Mouse (Mus musculus) lung, embryonic 14.5 days (tissue): Measurements from ENCODE around the gene Cela1. TPM values are rescaled to one million over a fixed set of nuclear protein-coding genes. Genes with fewer than 3 reads are reported as not detected.
A peak's percentile ranks its signal among the peaks of the same experiment; 100 is the strongest.

ENCODE experiments used
- ATAC-seq: fragments of 200-750 bp; cut with Nextera tagmentation; 2 replicates; pipeline ENCODE4 v1.8.0; 2017; ENCODE audit warnings: mild to moderate bottlenecking, moderate TSS enrichment, moderate library complexity; ENCODE audit not compliant: insufficient read depth
- DNase-seq: peaks from one replicate; pipeline ENCODE4 v3.0.0-alpha.2; 2015
- H3K27ac ChIP-seq: fragments of 300-500 bp; sonication (generic); 2 replicates; pipeline ENCODE4 v1.5.1; 2014; ENCODE audit warnings: low read depth, mild to moderate bottlenecking, moderate library complexity
- H3K27me3 ChIP-seq: fragments of 300-500 bp; sonication (generic); 2 replicates; pipeline ENCODE4 v1.6.1; 2014; ENCODE audit warnings: low read length, control low read depth; ENCODE audit not compliant: insufficient read depth
- H3K36me3 ChIP-seq: fragments of 300-500 bp; sonication (generic); 2 replicates; pipeline ENCODE4 v1.6.1; 2014; ENCODE audit warnings: control low read depth; ENCODE audit not compliant: insufficient read depth
- H3K4me1 ChIP-seq: fragments of 300-500 bp; sonication (generic); 2 replicates; pipeline ENCODE4 v1.6.1; 2014; ENCODE audit warnings: antibody characterized with exemption, control low read depth; ENCODE audit not compliant: insufficient read depth
- H3K4me2 ChIP-seq: fragments of 300-500 bp; sonication (generic); 2 replicates; pipeline ENCODE4 v1.6.1; 2014; ENCODE audit warnings: mild to moderate bottlenecking
- H3K4me3 ChIP-seq: fragments of 300-500 bp; sonication (generic); 2 replicates; pipeline ENCODE4 v1.5.1; 2014; ENCODE audit warnings: low read depth, low read length
- H3K9ac ChIP-seq: fragments of 300-500 bp; sonication (generic); 2 replicates; pipeline ENCODE4 v1.6.1; 2014
- H3K9me3 ChIP-seq: fragments of 300-500 bp; sonication (generic); 2 replicates; pipeline ENCODE4 v1.6.1; 2016; ENCODE audit warnings: low read depth, low read length, control low read depth
- CTCF ChIP-seq: IDR thresholded peaks from 2 replicates; pipeline ENCODE4 v1.5.1; 2016; ENCODE audit warnings: antibody characterized with exemption, low read depth
- WGBS: fragments of 180-500 bp; shearing (Covaris S2); extraction: QIAGEN DNeasy Blood & Tissue Kit; methylation state at CpG from one replicate; pipeline ENCODE4 v1.1.7; 2014; 5-methylcytosine and 5-hydroxymethylcytosine counted together
- polyA plus RNA-seq: library from polyadenylated mRNA; unstranded; fragments of >200 nt; fragmentation: Nextera tagmentation; extraction: Ambion mirVana; gene quantifications from 2 replicates; pipeline ENCODE4 v1.2.1, GENCODE M21; 2014

The Cela1 gene
- polyA plus RNA-seq, result 0.97 and 1.2 TPM in 2 replicates

GRCm38 (mm10) chr15:100687430-100687971 is at the start of gene Cela1:
TSS of gene Cela1 (minus strand) at chr15:100687921.
- TF ChIP-seq CTCF, result no peak
- Histone ChIP-seq H3K9ac (no peak within 1 kb of the TSS), H3K4me3 (no peak within 1 kb of the TSS), H3K4me2 (no peak within 1 kb of the TSS), H3K27me3 (no peaks in the 10 kb centered on the region; the same call in 1 of the 2 replicates), H3K36me3 (no peaks in the 10 kb centered on the region), H3K4me1 (no peaks in the 10 kb centered on the region), H3K9me3 (peaks cover 7% of the 10 kb centered on the region; the same call in 1 of the 2 replicates), H3K27ac (no peak within 1 kb of the TSS)
- no peak for DNase-seq
- ATAC-seq, result no peak
- WGBS, result 66% methylated on average over 8 of the region's 8 CpGs

- ATAC-seq (no peak), DNase-seq (no peak)
- Histone ChIP-seq H3K27me3 (peaks cover under 1% of the 10 kb centered on the region; the same call in 1 of the 2 replicates), H3K4me3 (no peak overlapping the region), H3K4me2 (no peak overlapping the region), H3K36me3 (no peaks in the 10 kb centered on the region), H3K9me3 (no peaks in the 10 kb centered on the region), H3K4me1 (no peaks in the 10 kb centered on the region), H3K27ac (no peak overlapping the region), H3K9ac (no peak overlapping the region)
- TF ChIP-seq CTCF, result no peak
- 77% methylated on average over 9 of the region's 9 CpGs for WGBS
Measured at GRCm38 (mm10) chr15:100735953-100736300, 48.2 kb upstream of the Cela1 start.

DNA sequence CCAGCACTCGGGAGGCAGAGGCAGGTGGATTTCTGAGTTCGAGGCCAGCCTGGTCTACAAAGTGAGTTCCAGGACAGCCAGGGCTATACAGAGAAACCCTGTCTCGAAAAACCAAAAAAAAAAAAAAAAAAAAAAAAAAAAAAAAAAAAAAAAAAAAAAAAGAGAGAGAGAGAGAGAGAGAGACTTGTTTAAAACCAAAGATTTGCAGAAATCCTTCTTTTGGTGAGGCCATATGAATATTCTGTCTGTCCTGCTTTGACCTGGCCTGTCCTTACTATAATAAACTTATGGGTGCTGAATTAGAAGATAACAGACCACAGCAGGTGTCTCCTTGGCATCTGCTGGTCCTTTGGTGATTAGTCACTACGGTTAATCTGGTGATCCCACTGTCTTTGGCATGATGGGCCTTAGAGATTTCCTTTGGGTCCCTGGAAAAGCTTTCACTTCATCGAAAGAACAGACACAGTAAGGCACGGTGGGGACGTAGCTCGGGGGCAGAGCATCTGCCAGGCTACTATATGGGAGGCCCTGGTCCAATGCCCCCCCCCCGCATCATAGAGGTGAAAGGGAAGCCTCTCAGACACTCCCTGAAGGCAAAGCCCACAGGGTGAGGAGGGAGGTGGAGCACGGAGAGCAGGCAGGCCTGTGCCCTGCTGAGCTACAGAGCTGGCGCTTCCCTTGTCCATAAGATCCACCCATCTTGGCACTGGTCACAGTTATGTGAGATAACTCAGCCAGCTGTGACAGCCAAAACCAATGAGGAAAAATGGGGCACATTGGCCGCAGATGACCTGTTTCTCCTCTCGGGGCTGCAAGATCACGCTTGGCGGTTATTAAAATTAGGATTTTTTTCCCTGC is 47.6 kb upstream of the Cela1 start:
- Histone ChIP-seq H3K4me3 (no peak overlapping the region), H3K4me2 (no peak overlapping the region), H3K9me3 (no peaks in the 10 kb centered on the region), H3K4me1 (no peaks in the 10 kb centered on the region), H3K36me3 (no peaks in the 10 kb centered on the region), H3K9ac (no peak overlapping the region), H3K27ac (no peak overlapping the region), H3K27me3 (peaks cover 7% of the 10 kb centered on the region; the same call in 1 of the 2 replicates)
- DNase-seq (no peak), ATAC-seq (no peak)
- 85% methylated on average over 14 of the region's 15 CpGs for WGBS
- no peak for TF ChIP-seq CTCF

- ATAC-seq (peak; percentile 31; the same call in 1 of the 2 replicates), DNase-seq (peak; percentile 58)
- no peaks in the 10 kb centered on the region for H3K4me1 ChIP-seq
- TF ChIP-seq CTCF, result no peak
- H3K9me3 ChIP-seq, result no peaks in the 10 kb centered on the region
- no peak overlapping the region for H3K4me3 ChIP-seq
- 13% methylated on average over 5 of the region's 5 CpGs for WGBS
- H3K9ac ChIP-seq, result no peak overlapping the region
- H3K27me3 ChIP-seq, result peaks cover 34% of the 10 kb centered on the region
- H3K27ac ChIP-seq, result no peak overlapping the region
- H3K36me3 ChIP-seq, result no peaks in the 10 kb centered on the region
- H3K4me2 ChIP-seq, result no peak overlapping the region
Measured at GRCm38 (mm10) chr15:100732580-100732979, 44.9 kb upstream of the Cela1 start.

DNA sequence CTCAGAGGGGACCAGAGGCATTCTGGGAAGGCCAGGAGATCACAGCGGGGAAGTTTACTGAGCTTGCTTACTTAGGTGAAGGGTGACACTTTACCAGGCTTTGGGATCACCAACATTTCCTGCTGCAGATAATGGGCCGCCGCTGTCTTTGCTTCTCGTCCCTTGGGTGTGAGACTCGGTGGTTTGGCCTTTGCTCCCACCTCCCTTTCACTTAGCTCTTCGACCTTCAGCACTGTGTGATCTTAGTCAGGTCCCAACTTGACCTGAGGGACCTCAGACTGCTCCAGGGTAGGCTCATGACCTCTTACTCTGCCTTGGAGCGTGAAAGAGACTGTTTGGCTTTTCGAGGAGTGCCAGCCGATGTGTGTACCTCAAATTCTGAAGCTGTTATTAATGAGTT is 43.4 kb upstream of the Cela1 start:
- H3K27me3 ChIP-seq, result peaks cover 41% of the 10 kb centered on the region
- H3K9ac ChIP-seq, result no peak overlapping the region
- H3K4me1 ChIP-seq, result no peaks in the 10 kb centered on the region
- no peak overlapping the region for H3K4me2 ChIP-seq
- no peak overlapping the region for H3K27ac ChIP-seq
- WGBS, result 24% methylated on average over 9 of the region's 9 CpGs
- TF ChIP-seq CTCF, result no peak
- no peaks in the 10 kb centered on the region for H3K36me3 ChIP-seq
- no peak for DNase-seq
- H3K9me3 ChIP-seq, result no peaks in the 10 kb centered on the region
- H3K4me3 ChIP-seq, result no peak overlapping the region
- no peak for ATAC-seq

GRCm38 (mm10) chr15:100729281-100729985 is 41.7 kb upstream of the Cela1 start, which contains the start of gene Galnt6:
TSS of gene Galnt6 (minus strand) at chr15:100729376.
- no peak within 1 kb of the TSS for H3K27ac ChIP-seq
- H3K4me2 ChIP-seq, result peak within 1 kb of the TSS; percentile 58
- peak within 1 kb of the TSS; percentile 31 for H3K4me3 ChIP-seq
- no peaks in the 10 kb centered on the region for H3K9me3 ChIP-seq
- DNase-seq (peak; percentile 35), ATAC-seq (peak; percentile 44; the same call in 1 of the 2 replicates)
- H3K4me1 ChIP-seq, result no peaks in the 10 kb centered on the region
- no peaks in the 10 kb centered on the region for H3K36me3 ChIP-seq
- TF ChIP-seq CTCF, result no peak
- H3K9ac ChIP-seq, result no peak within 1 kb of the TSS
- WGBS, result 6% methylated on average over 39 of the region's 57 CpGs
- peaks cover 41% of the 10 kb centered on the region for H3K27me3 ChIP-seq

GRCm38 (mm10) chr15:100728586-100728985 is 40.9 kb upstream of the Cela1 start:
- TF ChIP-seq CTCF, result no peak
- Histone ChIP-seq H3K4me2 (peak overlapping the region; percentile 58), H3K9me3 (no peaks in the 10 kb centered on the region), H3K27me3 (peaks cover 41% of the 10 kb centered on the region), H3K4me3 (peak overlapping the region; percentile 31), H3K27ac (no peak overlapping the region), H3K36me3 (no peaks in the 10 kb centered on the region), H3K9ac (no peak overlapping the region), H3K4me1 (no peaks in the 10 kb centered on the region)
- DNase-seq (no peak), ATAC-seq (no peak)
- 30% methylated on average over 9 of the region's 9 CpGs for WGBS
